In the genomic region with DNA sequence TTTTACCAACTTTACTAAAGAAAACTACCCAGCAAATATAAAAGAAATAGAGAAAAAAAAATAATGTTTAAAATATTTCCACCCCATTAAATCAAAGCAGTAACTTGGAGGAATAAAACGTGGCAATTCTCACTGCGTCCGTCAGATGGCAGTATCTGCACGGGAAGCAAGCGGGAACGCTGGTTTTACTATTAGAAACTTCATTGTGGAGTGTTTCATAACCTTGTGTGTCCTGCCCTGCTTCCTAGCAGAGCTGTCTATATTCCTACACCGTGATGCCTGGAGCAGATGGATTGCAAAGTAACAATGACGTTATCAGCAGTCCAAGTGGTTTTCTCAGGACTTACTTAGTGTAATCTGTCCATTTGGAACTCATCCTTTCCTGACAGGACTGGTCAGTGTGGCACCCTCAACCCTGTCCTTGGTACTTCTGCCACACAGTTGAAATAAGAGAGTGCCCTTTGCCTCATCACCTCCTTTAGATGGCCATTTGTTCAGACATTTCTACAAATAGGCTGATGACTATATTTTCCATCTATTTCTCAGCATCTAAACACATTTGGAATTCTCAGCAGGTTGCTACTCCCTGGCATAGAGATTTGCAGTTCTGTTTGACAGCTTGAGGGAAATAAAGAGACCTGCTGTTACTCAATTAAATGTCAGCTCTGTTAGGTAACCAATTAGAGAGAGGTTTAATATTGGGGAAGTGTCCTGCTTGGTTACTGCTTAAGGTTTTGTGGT, we compare ENCODE assay signal across 9 mouse cellular contexts.
DNase-seq lines count a peak whose midpoint lies in the region; ATAC-seq and TF ChIP-seq lines count a peak whose summit lies in the region.
"Had no signal": no experiment of that assay in that cellular context is flagged by ENCODE, and none has a peak within 500 bp of the region (broad histone marks: within the 10 kb centered on the region; RNA-seq: fewer than 3 reads in every experiment).

No protein-coding gene starts in this region.

- no peak overlapping the region for H3K27ac ChIP-seq in forebrain, embryonic 11.5 days (ENCODE audit: low read depth, low read length)

- no peaks in the 10 kb centered on the region; the same call in 1 of the 2 replicates for H3K9me3 ChIP-seq in forebrain, embryonic 11.5 days (ENCODE audit: control insufficient read depth, low read length)
- H3K9me3 ChIP-seq: megakaryocyte, embryonic 14.5 days had no signal

- no peak overlapping the region for H3K4me3 ChIP-seq in forebrain, embryonic 11.5 days (ENCODE audit: low read depth, low read length)
- no peak overlapping the region for H3K4me3 ChIP-seq in lung, adult 2 months (replicated peaks; ENCODE audit: extremely low read depth, low read depth, low read length)
- H3K4me3 ChIP-seq: megakaryocyte, embryonic 14.5 days had no signal

- H3K27me3 ChIP-seq in forebrain, embryonic 11.5 days (ENCODE audit: control insufficient read depth, insufficient read depth, low read length), result peaks cover 21% of the 10 kb centered on the region
- H3K27me3 ChIP-seq: megakaryocyte, embryonic 14.5 days had no signal

- H3K4me2 ChIP-seq in forebrain, embryonic 11.5 days (ENCODE audit: low read depth, low read length, severe bottlenecking), result no peak overlapping the region

- peak; percentile 63; the same call in 1 of the 2 replicates for ATAC-seq in forebrain, embryonic 11.5 days (replicated peaks; ENCODE audit: low FRiP score)
- peak; percentile 50 to 68; a peak in 2 of 4 replicates for ATAC-seq in hematopoietic stem cell, adult 5-6 weeks (replicated peaks in 1 of 2; ENCODE audit: insufficient read depth in 1 of 2, low FRiP score in 2 of 2, low TSS enrichment in 1 of 2, low read depth in 1 of 2, poor library complexity in 2 of 2, severe bottlenecking in 2 of 2)

- WGBS in forebrain, embryonic 11.5 days, result 6% methylated on average over 8 of the region's 8 CpGs
- 3% methylated on average over 8 of the region's 8 CpGs for WGBS in lung, adult 2 months

- peak; percentile 80 for DNase-seq in MN1 (ENCODE audit: low spot score)
- DNase-seq in c-Kit-positive CD71-positive TER-119-negative erythroid progenitor cells, embryonic 14.5 days (ENCODE audit: low read depth), result peak; percentile 47
- DNase-seq in forebrain, embryonic 11.5 days (ENCODE audit: low spot score), result peak; percentile 84
- DNase-seq in layer of hippocampus, adult 11-12 months (ENCODE audit: low spot score), result peak; percentile 81
- peak; percentile 43 for DNase-seq in lung, adult 2 months
- DNase-seq in ovary, postnatal 36 days (ENCODE audit: low spot score), result peak; percentile 50
- peak; percentile 26 to 40 for DNase-seq in thymus, postnatal 36 days

- no peak overlapping the region for H3K9ac ChIP-seq in forebrain, embryonic 11.5 days (ENCODE audit: low read length)

- no peak for TF ChIP-seq POLR2A in lung, adult 2 months (IDR thresholded peaks at IDR 0.05; ENCODE audit: borderline replicate concordance, extremely low read depth, low read depth, low read length)

- no peaks in the 10 kb centered on the region for H3K36me3 ChIP-seq in forebrain, embryonic 11.5 days (ENCODE audit: control insufficient read depth, insufficient read depth, low read length)

- TF ChIP-seq CTCF in lung, adult 2 months (IDR thresholded peaks at IDR 0.05; ENCODE audit: insufficient read depth, low read length), result peak; percentile 92

- no peaks in the 10 kb centered on the region; the same call in 1 of the 2 replicates for H3K4me1 ChIP-seq in forebrain, embryonic 11.5 days (replicated peaks; ENCODE audit: control insufficient read depth, insufficient read depth, low read length)
- no peaks in the 10 kb centered on the region for H3K4me1 ChIP-seq in lung, adult 2 months (ENCODE audit: control insufficient read depth, insufficient read depth, low read length)
- H3K4me1 ChIP-seq: megakaryocyte, embryonic 14.5 days had no signal

Comparison
In these comparisons a context has a peak if more than half of its experiments do, and no peak if none do; other contexts are left out.
1. DNase-seq: peak in every context shown above with its lines; median percentile 84 in forebrain, embryonic 11.5 days; 81 in layer of hippocampus, adult 11-12 months; 80 in MN1; 50 in ovary, postnatal 36 days; 47 in c-Kit-positive CD71-positive TER-119-negative erythroid progenitor cells, embryonic 14.5 days; 43 in lung, adult 2 months; 33 in thymus, postnatal 36 days.